Mouse (Mus musculus): ENCODE measurements around the gene Akr1cl. TPM values are rescaled to one million over a fixed set of nuclear protein-coding genes. Genes with fewer than 3 reads are reported as not detected.

Akr1cl gene
- total RNA-seq, 2 experiments from 2014 or later = 295 to 994 TPM

GRCm38 (mm10) chr1:65004526-65004925 is 28.0 kb downstream of the Akr1cl start:
- no peak for DNase-seq (ENCODE audit: low spot score in 2 of 2)

GRCm38 (mm10) chr1:64993206-64993605 is 39.4 kb downstream of the Akr1cl start:
- DNase-seq (ENCODE audit: low spot score in 2 of 2) = no peak

DNA sequence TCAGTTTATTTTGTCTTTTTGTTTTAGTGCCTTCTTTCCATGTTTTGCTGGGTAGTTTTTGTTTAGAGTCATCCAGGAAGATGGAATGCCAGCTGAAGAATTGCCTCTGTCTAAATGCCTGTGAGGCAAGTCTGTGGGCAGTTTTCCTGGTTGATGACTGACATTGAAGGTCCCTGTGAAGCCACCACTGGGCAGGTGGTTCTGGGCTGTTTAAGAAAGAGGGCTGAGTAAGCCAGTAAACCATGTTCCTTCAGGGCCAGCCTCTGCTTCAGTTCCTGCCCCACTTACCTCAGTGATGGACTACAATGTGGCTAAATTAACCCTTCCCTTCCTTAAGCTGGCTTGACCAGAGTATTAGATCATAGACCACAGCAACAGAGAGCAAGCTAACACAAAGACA is 44.4 kb downstream of the Akr1cl start:
- no peak for DNase-seq (ENCODE audit: low spot score in 2 of 2)

DNA sequence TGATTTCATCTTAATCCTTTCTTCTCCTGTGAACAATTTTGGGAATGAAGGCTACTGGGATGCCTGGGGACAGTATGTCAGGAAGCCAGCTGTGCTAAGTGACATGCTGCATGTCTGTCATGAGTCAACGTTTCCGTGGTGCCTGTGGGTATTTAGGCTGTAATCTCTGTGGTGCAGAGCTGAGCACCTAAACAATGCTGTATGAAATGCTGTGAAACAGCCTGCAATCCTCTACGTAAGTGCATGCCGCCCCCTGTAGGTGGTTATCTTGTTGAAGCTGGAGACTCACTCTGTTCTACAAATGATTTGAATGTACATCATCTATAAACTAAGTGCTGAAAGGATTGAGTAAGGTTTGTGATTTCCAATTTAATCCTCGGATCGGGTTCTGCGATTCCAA is 46.4 kb downstream of the Akr1cl start:
- DNase-seq (ENCODE audit: low spot score in 2 of 2) = peak; percentile 68 to 74

DNA sequence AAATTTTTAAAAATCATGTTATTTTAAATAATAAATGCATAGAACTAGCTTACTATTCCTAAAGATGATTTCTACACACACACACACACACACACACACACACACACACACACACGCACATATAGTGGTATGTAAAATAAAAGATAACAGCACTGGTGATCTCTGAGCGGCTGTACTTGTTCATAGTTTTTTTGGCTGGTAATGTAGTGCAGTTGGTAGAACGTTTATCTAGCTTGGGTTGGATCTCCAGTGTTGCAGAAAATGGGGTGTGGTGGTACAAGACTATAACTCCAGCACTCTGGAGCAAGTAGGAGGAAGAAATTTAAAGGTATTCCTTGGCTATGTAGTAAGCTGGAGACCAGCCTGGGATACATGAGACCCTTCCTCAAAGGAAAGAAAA is 49.3 kb downstream of the Akr1cl start:
- DNase-seq (ENCODE audit: low spot score in 2 of 2) = no peak

DNA sequence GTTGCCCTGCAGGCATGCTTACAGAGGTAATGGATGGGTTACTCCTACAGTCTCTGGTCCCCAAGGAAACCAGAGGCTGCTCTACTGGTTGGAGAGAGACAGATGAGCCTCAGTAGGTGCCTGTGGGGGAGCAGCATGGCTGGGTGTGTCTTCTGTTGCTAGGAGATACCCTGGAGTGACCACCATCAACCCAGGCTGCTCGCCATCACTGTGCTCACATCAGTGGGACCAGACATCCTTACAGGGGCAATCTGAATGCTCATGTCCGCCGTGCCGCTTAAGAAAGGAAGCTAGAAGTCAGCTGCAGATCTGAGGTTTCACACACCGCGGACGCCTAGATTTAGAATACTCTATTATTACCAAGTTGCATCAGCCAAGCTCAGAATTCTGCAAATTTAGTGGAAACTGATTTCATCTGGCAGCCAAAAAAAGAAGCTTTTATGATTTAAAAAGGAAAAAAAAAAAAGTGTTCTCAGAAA is 54.2 kb downstream of the Akr1cl start:
- no peak for DNase-seq (ENCODE audit: low spot score in 2 of 2)

GRCm38 (mm10) chr1:64975346-64975745 is 57.2 kb downstream of the Akr1cl start:
- DNase-seq (ENCODE audit: low spot score in 2 of 2) = no peak

- DNase-seq (ENCODE audit: low spot score in 2 of 2) = no peak
Measured at GRCm38 (mm10) chr1:64970685-64971084, 61.9 kb downstream of the Akr1cl start.

Other genes starting within 250 kb of the Akr1cl start
- 10 to 100 TPM; 14.9 to 16.6 TPM for gene Plekhm3, start 75.9 kb downstream of the Akr1cl start, total RNA-seq (2021)
- not detected for gene Cryge, start 18.4 kb upstream of the Akr1cl start, total RNA-seq (2021)
- not detected for gene Crygd, start 30.7 kb upstream of the Akr1cl start, total RNA-seq (2021)
- gene Crygc, start 40.9 kb upstream of the Akr1cl start, total RNA-seq (2021) = not detected
- not detected for gene Crygb, start 49.5 kb upstream of the Akr1cl start, total RNA-seq (2021)
- not detected for gene Cryga, start 70.6 kb upstream of the Akr1cl start, total RNA-seq (2021)
- gene Gm28845, start 86.8 kb upstream of the Akr1cl start, total RNA-seq (2021) = not detected
- gene D630023F18Rik, start 90.5 kb upstream of the Akr1cl start, total RNA-seq (2021) = under 1 TPM; 0.33 to 0.86 TPM
- 100 to 1,000 TPM; 278 to 555 TPM for gene Idh1, start 153.7 kb upstream of the Akr1cl start, total RNA-seq (2021)
- 10 to 100 TPM; 29.2 to 35.4 TPM for gene Pikfyve, start 153.9 kb upstream of the Akr1cl start, total RNA-seq (2021)
- gene Pth2r, start 249.3 kb upstream of the Akr1cl start, total RNA-seq (2021) = not detected

Measured in adrenal gland, adult 18-20 months (tissue).